Mouse (Mus musculus): ENCODE measurements around the gene Cfap299. TPM values are rescaled to one million over a fixed set of nuclear protein-coding genes. Genes with fewer than 3 reads are reported as not detected.

The Cfap299 gene
- total and polyA plus RNA-seq, 3 experiments, result not detected

- H3K4me3 ChIP-seq (replicated peaks in 1 of 3; ENCODE audit: low read depth in 2 of 3, low read length in 2 of 3, poor library complexity in 1 of 3), result no peak overlapping the region
- H3K9me3 ChIP-seq (replicated peaks; ENCODE audit: low read length), result no peaks in the 10 kb centered on the region
- H3K4me2 ChIP-seq (ENCODE audit: insufficient read depth, low read depth, poor library complexity, severe bottlenecking), result no peak overlapping the region
- DNase-seq (ENCODE audit: extremely low read depth), result no peak
- in situ Hi-C loops (cut with MboI; ENCODE audit: low pct_ligation_motif_present, low pct_unique_long_range_greater_than_20kb, low sequenced_read_pairs), result no loop called here
- H3K27ac ChIP-seq (ENCODE audit: insufficient read depth, low read depth), result no peak overlapping the region
- no peaks in the 10 kb centered on the region for H3K79me2 ChIP-seq (replicated peaks; ENCODE audit: control insufficient read depth, extremely low read depth, insufficient read depth, poor library complexity, severe bottlenecking)
- dilution Hi-C loops (cut with MboI; ENCODE audit: extremely low pct_ligation_motif_present, extremely low pct_unique_long_range_greater_than_20kb, low sequenced_read_pairs), result no loop called here
- H3K36me3 ChIP-seq (replicated peaks in 1 of 2; ENCODE audit: control insufficient read depth in 1 of 2, insufficient read depth in 1 of 2, low read length in 1 of 2), result no peaks in the 10 kb centered on the region
- TF ChIP-seq PAX5 (IDR thresholded peaks at IDR 0.05; ENCODE audit: low read length) (no peak), GABPA (IDR thresholded peaks at IDR 0.05; ENCODE audit: insufficient replicate concordance, low read depth, low read length) (no peak), ZNF384 (IDR thresholded peaks at IDR 0.05; ENCODE audit: low read depth, low read length) (no peak), MAFK (IDR thresholded peaks at IDR 0.05; ENCODE audit: insufficient replicate concordance, low read length) (no peak)
- H3K27me3 ChIP-seq (replicated peaks), result no peaks in the 10 kb centered on the region
- H3K9ac ChIP-seq (ENCODE audit: insufficient read depth, low read depth), result no peak overlapping the region
- no peaks in the 10 kb centered on the region for H3K4me1 ChIP-seq (ENCODE audit: control insufficient read depth in 1 of 2, insufficient read depth in 2 of 2)
Measured at GRCm38 (mm10) chr5:98476539-98476938, 147.4 kb downstream of the Cfap299 start.

GRCm38 (mm10) chr5:98477261-98477660, 148.2 kb downstream of the Cfap299 start:
- dilution Hi-C loops (cut with MboI; ENCODE audit: extremely low pct_ligation_motif_present, extremely low pct_unique_long_range_greater_than_20kb, low sequenced_read_pairs), result no loop called here
- H3K9me3 ChIP-seq (replicated peaks; ENCODE audit: low read length), result no peaks in the 10 kb centered on the region

GRCm38 (mm10) chr5:98483507-98483906, 154.4 kb downstream of the Cfap299 start:
- DNase-seq (ENCODE audit: extremely low read depth), result no peak
- H3K9me3 ChIP-seq (replicated peaks; ENCODE audit: low read length), result no peaks in the 10 kb centered on the region
- no peak overlapping the region for H3K27ac ChIP-seq (ENCODE audit: insufficient read depth, low read depth)
- H3K4me1 ChIP-seq (ENCODE audit: control insufficient read depth in 1 of 2, insufficient read depth in 2 of 2), result no peaks in the 10 kb centered on the region
- H3K4me2 ChIP-seq (ENCODE audit: insufficient read depth, low read depth, poor library complexity, severe bottlenecking), result no peak overlapping the region
- in situ Hi-C loops (cut with MboI; ENCODE audit: low pct_ligation_motif_present, low pct_unique_long_range_greater_than_20kb, low sequenced_read_pairs), result no loop called here
- dilution Hi-C loops (cut with MboI; ENCODE audit: extremely low pct_ligation_motif_present, extremely low pct_unique_long_range_greater_than_20kb, low sequenced_read_pairs), result no loop called here
- TF ChIP-seq RCOR1 (conservative IDR thresholded peaks at IDR 0.05; ENCODE audit: low read depth, low read length), result no peak
- TF ChIP-seq MYC (IDR thresholded peaks at IDR 0.05; ENCODE audit: low read depth, low read length), result no peak
- no peak for TF ChIP-seq ZC3H11A (IDR thresholded peaks at IDR 0.05; ENCODE audit: low read depth, low read length)
- TF ChIP-seq CTCF (conservative IDR thresholded peaks at IDR 0.05 in 1 of 2, IDR thresholded peaks at IDR 0.05 in 1 of 2; ENCODE audit: low read depth in 2 of 2, low read length in 2 of 2), result no peak
- no peak for TF ChIP-seq PAX5 (IDR thresholded peaks at IDR 0.05; ENCODE audit: low read length)
- no peak for TF ChIP-seq USF1 (IDR thresholded peaks at IDR 0.05; ENCODE audit: low read depth, low read length)
- no peak for TF ChIP-seq ETS1 (conservative IDR thresholded peaks at IDR 0.05; ENCODE audit: low read depth, low read length)
- TF ChIP-seq BHLHE40 (IDR thresholded peaks at IDR 0.05; ENCODE audit: low read depth, low read length), result no peak
- TF ChIP-seq POLR2A (IDR thresholded peaks at IDR 0.05; ENCODE audit: low read depth, low read length), result no peak
- TF ChIP-seq ELF1 (IDR thresholded peaks at IDR 0.05; ENCODE audit: low read depth, low read length), result no peak
- no peak for TF ChIP-seq SIN3A (IDR thresholded peaks at IDR 0.05; ENCODE audit: low read length)
- TF ChIP-seq MEF2A (IDR thresholded peaks at IDR 0.05; ENCODE audit: borderline replicate concordance, low read depth, low read length), result no peak
- no peak for TF ChIP-seq TCF12 (IDR thresholded peaks at IDR 0.05; ENCODE audit: low read depth, low read length)
- TF ChIP-seq ZKSCAN1 (IDR thresholded peaks at IDR 0.05; ENCODE audit: borderline replicate concordance, low read depth, low read length), result no peak
- TF ChIP-seq MAFK (IDR thresholded peaks at IDR 0.05; ENCODE audit: insufficient replicate concordance, low read length), result no peak
- TF ChIP-seq GABPA (IDR thresholded peaks at IDR 0.05; ENCODE audit: insufficient replicate concordance, low read depth, low read length), result no peak
- no peak overlapping the region for H3K4me3 ChIP-seq (replicated peaks in 1 of 3; ENCODE audit: low read depth in 2 of 3, low read length in 2 of 3, poor library complexity in 1 of 3)
- H3K27me3 ChIP-seq (replicated peaks), result no peaks in the 10 kb centered on the region
- H3K9ac ChIP-seq (ENCODE audit: insufficient read depth, low read depth), result no peak overlapping the region
- no peaks in the 10 kb centered on the region for H3K79me2 ChIP-seq (replicated peaks; ENCODE audit: control insufficient read depth, extremely low read depth, insufficient read depth, poor library complexity, severe bottlenecking)
- H3K36me3 ChIP-seq (replicated peaks in 1 of 2; ENCODE audit: control insufficient read depth in 1 of 2, insufficient read depth in 1 of 2, low read length in 1 of 2), result no peaks in the 10 kb centered on the region

More at GRCm38 (mm10) chr5:98477261-98477660, 148.2 kb downstream of the Cfap299 start:
- TF ChIP-seq ELF1 (IDR thresholded peaks at IDR 0.05; ENCODE audit: low read depth, low read length), result no peak
- no peak for TF ChIP-seq MYC (IDR thresholded peaks at IDR 0.05; ENCODE audit: low read depth, low read length)
- no peak for TF ChIP-seq POLR2AphosphoS2 (IDR thresholded peaks at IDR 0.05; ENCODE audit: low read depth, low read length)
- no peak for DNase-seq (ENCODE audit: extremely low read depth)
- Histone ChIP-seq H3K27me3 (replicated peaks) (no peaks in the 10 kb centered on the region), H3K9ac (ENCODE audit: insufficient read depth, low read depth) (no peak overlapping the region), H3K4me3 (replicated peaks in 1 of 3; ENCODE audit: low read depth in 2 of 3, low read length in 2 of 3, poor library complexity in 1 of 3) (no peak overlapping the region), H3K36me3 (replicated peaks in 1 of 2; ENCODE audit: control insufficient read depth in 1 of 2, insufficient read depth in 1 of 2, low read length in 1 of 2) (no peaks in the 10 kb centered on the region), H3K4me1 (ENCODE audit: control insufficient read depth in 1 of 2, insufficient read depth in 2 of 2) (no peaks in the 10 kb centered on the region), H3K4me2 (ENCODE audit: insufficient read depth, low read depth, poor library complexity, severe bottlenecking) (no peak overlapping the region), H3K27ac (ENCODE audit: insufficient read depth, low read depth) (no peak overlapping the region), H3K79me2 (replicated peaks; ENCODE audit: control insufficient read depth, extremely low read depth, insufficient read depth, poor library complexity, severe bottlenecking) (no peaks in the 10 kb centered on the region)
- in situ Hi-C loops (cut with MboI; ENCODE audit: low pct_ligation_motif_present, low pct_unique_long_range_greater_than_20kb, low sequenced_read_pairs), result no loop called here
